Mouse (Mus musculus): ENCODE data around the gene Plscr3.

DNA sequence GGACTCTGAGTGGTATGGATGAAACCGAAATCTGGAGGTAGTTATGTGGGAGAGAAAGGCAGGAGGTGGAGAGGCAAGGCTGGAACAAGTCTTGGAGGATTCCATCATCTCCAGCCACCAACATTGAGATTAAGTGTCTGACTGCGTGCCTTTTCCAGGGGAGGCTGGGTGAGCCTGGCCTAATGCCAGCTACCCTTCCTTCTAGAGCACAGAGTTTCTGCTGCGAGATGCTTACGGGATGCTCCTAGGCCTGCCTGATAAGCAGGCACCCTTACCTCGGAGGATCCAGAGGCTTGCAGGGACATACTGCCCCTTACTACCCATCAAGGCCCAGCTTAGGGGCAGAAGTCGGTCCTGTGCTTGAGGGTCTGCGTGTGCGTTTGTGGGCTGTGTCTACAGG lies 12.6 kb upstream of the Plscr3 start:
- TF ChIP-seq SIN3A (IDR thresholded peaks at IDR 0.05; ENCODE audit: low read length): no peak
- no peak for TF ChIP-seq CTCF (IDR thresholded peaks at IDR 0.05 in 2 of 3, conservative IDR thresholded peaks at IDR 0.05 in 1 of 3; ENCODE audit: control insufficient read depth in 1 of 3, insufficient read depth in 1 of 3, low read depth in 2 of 3, low read length in 3 of 3, poor library complexity in 1 of 3, severe bottlenecking in 1 of 3)
- TF ChIP-seq POLR2A (IDR thresholded peaks at IDR 0.05; ENCODE audit: control insufficient read depth in 1 of 2, insufficient read depth in 1 of 2, low read depth in 1 of 2, low read length in 2 of 2, poor library complexity in 1 of 2): no peak; a peak in 1 of 4 replicates
- TF ChIP-seq TBP (IDR thresholded peaks at IDR 0.05; ENCODE audit: low read depth, low read length): peak; percentile 52
- no peak for TF ChIP-seq MAX (IDR thresholded peaks at IDR 0.05; ENCODE audit: low read length)

All from MEL (cell line).